Mouse (Mus musculus) megakaryocyte, embryonic 14.5 days (primary cell): ENCODE data around the gene Grm8. TPM values are rescaled to one million over a fixed set of nuclear protein-coding genes. Genes with fewer than 3 reads are reported as not detected.

Source experiments
- H3K27me3 ChIP-seq: replicated peaks from 2 replicates; pipeline ENCODE3; 2012; ENCODE audit warnings: inconsistent platforms
- H3K36me3 ChIP-seq: replicated peaks from 2 replicates; pipeline ENCODE3; 2012; ENCODE audit warnings: low read length, inconsistent platforms, mixed read lengths
- H3K4me1 ChIP-seq: 2 replicates; pipeline ENCODE4 v1.6.1; 2012; ENCODE audit warnings: inconsistent platforms
- H3K4me3 ChIP-seq: replicated peaks from 2 replicates; pipeline ENCODE3; 2012; ENCODE audit warnings: moderate library complexity, mild to moderate bottlenecking, inconsistent platforms
- H3K9me3 ChIP-seq: 2 replicates; pipeline ENCODE4 v1.6.1; 2012; ENCODE audit warnings: inconsistent platforms
- FLI1 ChIP-seq: IDR thresholded peaks from 2 replicates; pipeline ENCODE4 v1.6.1; 2012; ENCODE audit warnings: low read length, inconsistent platforms, mixed read lengths
- GATA1 ChIP-seq: IDR thresholded peaks from 3 replicates; pipeline ENCODE4 v1.6.1; 2012; ENCODE audit warnings: mixed read lengths, low read length, inconsistent platforms, borderline replicate concordance
- polyA plus RNA-seq: library from polyadenylated mRNA; stranded (reverse); fragments of >175 nt; gene quantifications from 2 replicates; pipeline ENCODE4 v1.2.3, GENCODE M21; 2012; ENCODE audit warnings: low replicate concordance; ENCODE audit not compliant: insufficient read depth

Gene Grm8
- polyA plus RNA-seq, 1 experiment, result 0.02 TPM

GRCm38 (mm10) chr6:27800881-27801572 lies 334.0 kb downstream of the Grm8 start:
- TF ChIP-seq GATA1 (no peak), FLI1 (no peak)
- no peaks in the 10 kb centered on the region for H3K4me1 ChIP-seq
- no peaks in the 10 kb centered on the region for H3K27me3 ChIP-seq
- H3K4me3 ChIP-seq, result no peak overlapping the region
- no peaks in the 10 kb centered on the region for H3K9me3 ChIP-seq
- H3K36me3 ChIP-seq, result no peaks in the 10 kb centered on the region

- no peaks in the 10 kb centered on the region for H3K27me3 ChIP-seq
- H3K4me1 ChIP-seq, result no peaks in the 10 kb centered on the region
- H3K4me3 ChIP-seq, result no peak overlapping the region
- H3K36me3 ChIP-seq, result no peaks in the 10 kb centered on the region
- no peaks in the 10 kb centered on the region for H3K9me3 ChIP-seq
- no peak for TF ChIP-seq FLI1
These were observed 336.2 kb downstream of the Grm8 start for GRCm38 (mm10) chr6:27798735-27799134.

- peaks cover 5% of the 10 kb centered on the region; the same call in 1 of the 2 replicates for H3K9me3 ChIP-seq
- no peak for TF ChIP-seq GATA1
- no peak for TF ChIP-seq FLI1
- no peaks in the 10 kb centered on the region for H3K27me3 ChIP-seq
- H3K4me1 ChIP-seq, result no peaks in the 10 kb centered on the region
- H3K36me3 ChIP-seq, result no peaks in the 10 kb centered on the region
- no peak overlapping the region for H3K4me3 ChIP-seq
These were observed 345.4 kb downstream of the Grm8 start for GRCm38 (mm10) chr6:27789566-27789965.

- TF ChIP-seq GATA1 (no peak), FLI1 (no peak)
- H3K27me3 ChIP-seq, result no peaks in the 10 kb centered on the region
- H3K4me1 ChIP-seq, result no peaks in the 10 kb centered on the region
- no peak overlapping the region for H3K4me3 ChIP-seq
- peaks cover 5% of the 10 kb centered on the region; the same call in 1 of the 2 replicates for H3K9me3 ChIP-seq
- H3K36me3 ChIP-seq, result no peaks in the 10 kb centered on the region
These were observed 345.8 kb downstream of the Grm8 start for GRCm38 (mm10) chr6:27789151-27789550.

GRCm38 (mm10) chr6:27782251-27782650 lies 352.7 kb downstream of the Grm8 start:
- TF ChIP-seq GATA1, result no peak
- no peak for TF ChIP-seq FLI1
- Histone ChIP-seq H3K27me3 (no peaks in the 10 kb centered on the region), H3K4me3 (no peak overlapping the region), H3K36me3 (no peaks in the 10 kb centered on the region), H3K9me3 (no peaks in the 10 kb centered on the region), H3K4me1 (no peaks in the 10 kb centered on the region)

- Histone ChIP-seq H3K4me3 (no peak overlapping the region), H3K4me1 (no peaks in the 10 kb centered on the region), H3K9me3 (no peaks in the 10 kb centered on the region), H3K27me3 (no peaks in the 10 kb centered on the region), H3K36me3 (no peaks in the 10 kb centered on the region)
- TF ChIP-seq FLI1 (no peak), GATA1 (no peak)
These were observed 353.6 kb downstream of the Grm8 start for GRCm38 (mm10) chr6:27781371-27781770.

- no peaks in the 10 kb centered on the region for H3K36me3 ChIP-seq
- no peak for TF ChIP-seq FLI1
- TF ChIP-seq GATA1, result no peak
- H3K4me3 ChIP-seq, result no peak overlapping the region
- H3K27me3 ChIP-seq, result no peaks in the 10 kb centered on the region
- no peaks in the 10 kb centered on the region for H3K9me3 ChIP-seq
- no peaks in the 10 kb centered on the region for H3K4me1 ChIP-seq
These were observed 359.2 kb downstream of the Grm8 start for GRCm38 (mm10) chr6:27775646-27776271.

- Histone ChIP-seq H3K4me1 (no peaks in the 10 kb centered on the region), H3K36me3 (no peaks in the 10 kb centered on the region), H3K9me3 (0 out of 2 replicates have a peak, but pooled peaks cover 2% of the 10 kb centered on the region), H3K4me3 (no peak overlapping the region), H3K27me3 (no peaks in the 10 kb centered on the region)
- TF ChIP-seq FLI1 (no peak), GATA1 (no peak)
These were observed 372.9 kb downstream of the Grm8 start for GRCm38 (mm10) chr6:27762061-27762460.

GRCm38 (mm10) chr6:27753290-27753829 lies 381.6 kb downstream of the Grm8 start:
- no peaks in the 10 kb centered on the region for H3K4me1 ChIP-seq
- H3K27me3 ChIP-seq, result no peaks in the 10 kb centered on the region
- H3K36me3 ChIP-seq, result no peaks in the 10 kb centered on the region
- no peak for TF ChIP-seq GATA1
- TF ChIP-seq FLI1, result no peak
- H3K4me3 ChIP-seq, result no peak overlapping the region
- H3K9me3 ChIP-seq, result 0 out of 2 replicates have a peak, but pooled peaks cover 1% of the 10 kb centered on the region

GRCm38 (mm10) chr6:27746493-27746892 lies 388.5 kb downstream of the Grm8 start:
- Histone ChIP-seq H3K36me3 (no peaks in the 10 kb centered on the region), H3K4me1 (no peaks in the 10 kb centered on the region), H3K9me3 (no peaks in the 10 kb centered on the region), H3K4me3 (no peak overlapping the region), H3K27me3 (no peaks in the 10 kb centered on the region)
- TF ChIP-seq FLI1, result no peak
- no peak for TF ChIP-seq GATA1
